Mouse (Mus musculus) adrenal gland, postnatal 4 days (tissue): ENCODE data around the gene Casp14. TPM values are rescaled to one million over a fixed set of nuclear protein-coding genes. Genes with fewer than 3 reads are reported as not detected.

Experiments used
- DNase-seq, 2 experiments: peaks; one replicate each; pipeline ENCODE4 v3.0.0; 2021 to 2022; ENCODE audit warnings: low spot score in 2 of 2, mixed read lengths in 2 of 2
- long read RNA-seq, 2 experiments: library from polyadenylated mRNA; stranded (forward); transcript quantifications; one replicate each; pipeline ENCODE4 v2.0.0; 2021
- total RNA-seq, 2 experiments: library from RNA; stranded (reverse); gene quantifications; 2 replicates each; pipeline ENCODE4 v1.2.3; 2021

The Casp14 gene
- total RNA-seq: not detected
- long read RNA-seq, experiment 1: 0 reads
- long read RNA-seq, experiment 2: 0 reads

DNA sequence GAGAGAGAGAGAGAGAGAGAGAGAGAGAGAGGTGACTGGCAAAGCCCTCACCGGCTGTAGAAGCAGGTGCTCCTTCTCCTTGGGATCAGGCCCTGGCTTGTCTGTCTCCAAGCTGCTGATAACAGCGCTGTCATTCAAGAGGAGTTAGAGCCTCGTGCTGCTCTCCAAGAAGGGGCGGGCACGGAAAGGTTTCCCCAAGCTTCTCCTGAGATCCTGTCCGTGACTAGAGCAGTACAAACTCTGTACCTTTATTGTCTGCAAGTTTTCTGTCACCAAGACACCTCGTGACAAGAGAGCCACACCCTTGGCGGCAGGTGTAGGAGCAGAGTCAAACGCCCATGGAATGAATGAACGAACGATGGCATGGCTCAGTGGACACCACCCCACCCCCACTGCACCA is at the start of gene Casp14:
Gene Casp14, minus strand, starts transcription at position 239 of the 400 bp plus-strand sequence.
- DNase-seq: no peak

DNA sequence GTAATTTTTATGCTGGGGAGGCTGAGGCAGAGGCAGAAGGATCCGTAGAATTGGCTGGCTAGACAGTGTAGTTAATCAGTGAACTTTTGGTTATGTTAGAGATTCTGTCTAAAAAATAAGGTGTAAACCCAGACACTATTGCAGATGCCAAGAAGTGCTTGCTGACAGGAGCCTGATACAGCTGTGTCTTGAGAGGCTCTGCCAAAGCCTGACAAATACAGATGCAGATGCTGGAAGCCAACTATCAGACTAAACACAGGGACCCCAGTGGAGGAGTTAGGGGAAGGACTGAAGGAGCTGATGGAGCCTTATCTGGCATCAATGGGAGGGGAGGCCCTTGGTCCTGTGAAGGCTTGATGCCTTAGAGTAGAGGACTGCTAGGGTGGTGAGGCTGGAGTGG is 47.5 kb upstream of the Casp14 start:
- DNase-seq: no peak

- peak; percentile 30 to 51 for DNase-seq
Observed at GRCm38 (mm10) chr10:78756021-78756420, 37.9 kb upstream of the Casp14 start.

DNA sequence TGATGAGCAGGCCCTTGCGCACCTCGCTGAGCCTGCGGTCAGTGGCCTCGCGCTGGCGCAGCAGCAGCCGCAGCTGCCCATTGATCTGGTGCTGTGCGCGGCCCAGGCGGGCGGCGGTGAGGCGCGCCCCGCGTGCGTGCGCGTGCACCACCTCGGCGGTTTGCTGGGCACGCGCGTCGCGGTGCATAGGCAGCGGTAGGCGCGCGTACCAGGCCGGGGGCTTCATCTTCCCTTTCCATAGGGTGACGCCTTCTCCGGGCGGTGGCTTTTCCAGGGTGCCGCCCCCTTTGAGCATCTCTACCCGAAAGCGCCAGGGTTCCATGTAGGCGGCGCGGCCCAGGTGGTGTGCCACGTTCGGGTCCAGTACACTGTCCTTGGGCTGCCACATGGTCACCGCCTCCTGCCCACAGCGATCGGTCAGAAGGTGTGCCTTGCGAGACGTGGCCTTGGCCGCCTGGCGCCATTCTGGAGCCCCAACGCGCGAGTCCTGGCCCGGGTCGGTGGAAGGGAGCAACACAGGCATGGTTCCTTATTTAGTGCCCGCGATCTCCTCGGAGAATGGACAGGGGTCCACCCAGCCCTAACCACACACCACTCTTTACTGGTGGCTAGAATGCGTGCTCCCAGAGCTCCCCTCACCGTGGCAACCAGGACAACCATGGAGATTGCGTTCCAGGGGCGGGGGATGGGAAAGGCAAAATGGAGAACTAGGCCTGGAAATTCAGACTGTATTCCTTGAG is 34.5 kb upstream of the Casp14 start, which contains the start of gene Ccdc105:
Gene Ccdc105, minus strand, starts transcription at position 614 of the 740 bp plus-strand sequence.
- DNase-seq: peak; percentile 18 to 30

DNA sequence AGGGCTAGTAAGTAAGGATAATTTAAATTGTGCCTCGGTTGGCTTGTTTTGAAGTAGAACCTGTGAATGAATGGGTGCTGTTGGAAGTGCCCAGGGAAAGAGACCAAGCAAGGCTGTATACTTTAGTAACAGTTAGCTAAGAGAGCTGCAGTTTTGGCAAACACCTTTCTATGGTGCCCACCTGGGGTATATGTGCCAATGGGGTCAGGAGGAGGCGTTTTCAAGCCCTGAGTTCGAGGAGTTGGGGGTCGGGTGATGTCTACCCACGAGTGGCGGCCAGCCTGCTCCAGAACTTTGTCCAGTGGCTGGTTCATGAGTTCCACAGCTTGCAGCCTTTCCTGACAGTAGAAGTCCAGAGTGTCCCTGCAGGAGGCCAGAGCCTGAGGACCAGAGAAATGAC is 30.9 kb upstream of the Casp14 start:
- DNase-seq: no peak

- no peak for DNase-seq
Observed at GRCm38 (mm10) chr10:78748161-78748560, 30.1 kb upstream of the Casp14 start.

DNA sequence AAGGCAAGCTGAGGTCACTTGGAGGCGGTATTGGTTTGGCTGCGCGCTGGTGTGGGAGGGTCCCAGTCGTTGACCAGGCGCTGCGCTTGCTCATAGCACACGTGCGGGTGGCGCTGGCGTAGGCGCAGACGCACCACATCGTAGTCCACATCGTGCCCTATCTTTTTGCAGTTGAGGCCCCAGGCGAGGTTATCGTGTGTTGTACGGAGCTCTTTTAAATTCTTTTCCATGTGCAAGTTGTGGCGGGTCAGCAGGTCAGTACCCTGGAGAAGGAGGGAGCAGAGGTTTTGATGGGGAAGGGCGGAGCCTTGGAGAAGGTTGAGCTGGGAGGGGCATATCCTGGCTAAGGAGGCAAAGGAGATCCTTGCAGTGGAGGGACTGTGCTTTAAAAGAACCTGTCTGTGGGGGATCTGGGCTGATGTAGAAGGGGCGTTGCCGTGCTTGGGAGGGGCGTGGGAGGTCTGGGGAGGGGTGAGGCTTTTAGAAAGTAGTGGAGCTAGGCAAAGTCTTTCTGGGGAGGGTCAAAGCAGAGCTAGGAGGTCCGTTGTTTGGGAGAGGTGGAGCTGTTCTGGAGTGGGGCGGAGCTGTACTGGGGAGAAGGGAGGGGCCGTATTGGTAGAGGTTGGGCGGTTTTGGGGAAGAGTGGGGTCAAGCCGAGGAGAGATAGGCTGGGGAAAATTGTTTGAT is 29.1 kb upstream of the Casp14 start:
- no peak for DNase-seq

DNA sequence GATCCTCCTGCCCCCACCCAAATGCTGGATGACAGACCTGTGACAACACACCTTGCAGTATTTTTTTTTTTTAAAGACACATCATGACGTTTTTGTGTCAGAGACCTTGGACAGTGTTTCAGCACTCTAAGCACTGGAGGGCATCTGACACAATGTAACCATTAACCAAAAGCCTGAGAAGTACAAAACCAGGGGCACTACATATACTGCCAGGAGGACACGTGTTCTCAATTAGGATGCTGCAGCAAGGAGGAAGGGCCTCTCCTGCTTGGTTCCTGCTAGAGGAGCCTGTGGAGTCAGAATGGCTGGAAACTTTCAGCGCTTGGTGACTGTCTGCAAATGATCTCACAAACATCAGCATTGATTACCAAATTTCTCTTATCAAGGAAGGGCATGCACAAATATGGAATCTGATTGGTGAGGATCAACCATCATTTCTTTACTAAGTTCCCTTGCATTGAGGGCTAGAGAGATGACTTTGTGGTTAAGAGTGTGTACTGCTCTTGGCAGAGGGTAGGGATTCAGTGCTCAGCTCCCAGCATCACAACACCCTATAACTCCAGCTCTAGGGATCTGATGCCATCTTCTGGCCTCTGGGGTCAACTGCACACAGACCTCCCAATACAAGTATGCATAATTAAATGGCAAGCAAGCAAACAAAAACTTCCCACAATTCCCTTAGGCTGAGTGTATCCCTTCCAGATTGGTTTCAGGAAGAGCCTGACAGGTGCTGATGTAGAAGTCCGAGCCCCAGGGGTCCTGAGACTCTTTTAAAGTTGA is 27.5 kb upstream of the Casp14 start:
- DNase-seq: no peak

DNA sequence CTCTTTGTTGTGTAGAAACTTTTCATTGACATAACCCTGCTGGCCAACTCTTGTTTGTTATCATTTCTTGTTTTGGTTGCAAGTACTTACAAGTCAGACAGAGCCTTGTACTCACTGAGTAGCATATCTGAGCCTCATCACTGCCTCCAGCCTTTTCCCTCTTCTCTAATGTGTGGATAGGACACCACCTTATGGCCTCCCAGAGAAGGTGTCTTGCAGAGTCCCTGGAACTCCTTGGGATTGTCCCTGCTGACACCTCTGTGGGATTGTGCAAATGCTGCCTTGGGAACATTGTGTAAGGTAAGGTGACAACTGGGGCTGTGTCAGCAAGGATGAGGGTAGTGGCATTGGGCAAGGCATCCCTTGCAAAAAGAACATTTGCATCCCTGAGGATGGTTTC is 25.6 kb upstream of the Casp14 start:
- no peak for DNase-seq

DNA sequence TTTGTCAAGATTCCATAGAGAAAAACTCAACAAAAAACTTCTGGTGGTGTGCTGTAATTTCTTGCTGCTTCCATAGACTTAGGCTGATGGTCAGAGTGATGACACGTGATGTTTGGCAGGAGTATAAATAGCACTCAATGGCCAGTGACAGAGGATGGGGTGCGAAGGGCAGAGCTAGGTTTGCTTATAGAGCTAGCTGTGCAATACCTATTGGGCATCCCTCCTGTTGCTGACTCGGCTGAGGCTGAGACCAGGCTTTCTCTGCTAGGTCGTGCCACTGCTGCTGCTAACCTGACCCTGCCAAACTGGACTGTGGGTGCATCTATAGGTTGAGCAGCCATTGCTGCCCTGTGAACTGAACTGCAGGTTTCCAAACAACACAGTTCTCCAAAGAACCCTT is 21.7 kb upstream of the Casp14 start:
- no peak for DNase-seq

GRCm38 (mm10) chr10:78727876-78728275 is 9.8 kb upstream of the Casp14 start:
- no peak for DNase-seq

DNA sequence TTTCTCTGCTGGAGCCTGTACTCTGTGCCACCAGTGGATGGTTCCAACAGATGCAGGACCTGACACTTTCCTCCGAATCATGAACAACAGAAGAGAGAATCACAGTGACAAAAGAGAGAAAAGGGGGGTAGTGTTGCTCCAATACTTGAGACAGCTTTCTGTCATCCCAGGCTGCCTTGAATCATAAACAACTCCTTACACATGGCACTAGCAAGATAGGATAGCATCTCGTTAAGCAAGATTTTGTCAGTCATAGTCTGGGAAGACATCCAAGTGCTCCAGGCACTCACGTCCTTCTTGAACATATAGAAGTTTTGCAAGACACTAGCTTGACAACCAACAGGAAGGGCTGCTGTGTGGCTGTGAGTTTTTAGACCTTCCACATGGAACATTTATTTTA is 8.9 kb upstream of the Casp14 start:
- DNase-seq: no peak

- no peak for DNase-seq
Observed at GRCm38 (mm10) chr10:78723416-78723815, 5.3 kb upstream of the Casp14 start.

- no peak for DNase-seq
Observed at GRCm38 (mm10) chr10:78722654-78723053, 4.6 kb upstream of the Casp14 start.

DNA sequence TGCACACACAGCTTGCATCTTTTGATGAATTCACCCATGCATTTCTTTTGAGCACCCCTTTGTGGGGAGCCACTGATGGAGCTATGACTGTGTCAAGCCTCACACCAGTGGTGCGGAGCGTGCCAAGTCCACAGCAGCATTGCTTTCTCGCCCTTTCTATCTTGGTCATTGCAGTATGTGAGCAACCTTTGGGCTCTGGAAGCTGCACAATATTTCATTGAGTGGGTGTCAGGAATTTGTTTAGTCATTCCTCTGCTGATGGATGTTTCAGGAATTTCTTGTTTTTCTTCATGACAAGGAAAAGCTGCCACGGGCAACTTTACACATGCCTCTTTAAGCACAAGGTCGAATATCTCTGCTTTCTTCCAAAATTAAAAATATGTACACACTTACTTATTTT is 3.9 kb upstream of the Casp14 start:
- DNase-seq: no peak

- DNase-seq: no peak
Observed at GRCm38 (mm10) chr10:78716231-78716630, 1.9 kb downstream of the Casp14 start.

- DNase-seq: no peak
Observed at GRCm38 (mm10) chr10:78715156-78715555, 2.9 kb downstream of the Casp14 start.

- no peak for DNase-seq
Observed at GRCm38 (mm10) chr10:78714129-78714528, 4.0 kb downstream of the Casp14 start.

- DNase-seq: no peak
Observed at GRCm38 (mm10) chr10:78710706-78711105, 7.4 kb downstream of the Casp14 start.

DNA sequence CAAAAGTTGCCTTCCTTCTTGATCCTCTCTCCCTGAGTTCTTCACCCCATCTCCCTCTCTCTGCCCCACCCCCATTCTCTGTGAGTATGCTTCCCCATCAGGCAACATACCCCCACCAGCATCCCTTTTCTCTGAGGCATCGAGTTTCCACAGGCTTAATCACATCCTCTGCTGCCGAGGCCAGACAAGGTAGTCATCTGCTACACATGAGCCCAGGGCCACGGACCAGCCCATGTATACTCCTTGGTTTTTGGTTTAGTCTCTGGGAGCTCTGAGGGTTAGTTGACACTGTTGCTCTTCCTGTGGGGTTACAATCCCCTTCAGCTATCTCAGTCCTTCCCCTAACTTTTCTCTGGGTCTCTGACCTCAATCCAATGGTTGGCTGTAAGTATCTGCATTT is 17.2 kb downstream of the Casp14 start:
- DNase-seq: no peak

DNA sequence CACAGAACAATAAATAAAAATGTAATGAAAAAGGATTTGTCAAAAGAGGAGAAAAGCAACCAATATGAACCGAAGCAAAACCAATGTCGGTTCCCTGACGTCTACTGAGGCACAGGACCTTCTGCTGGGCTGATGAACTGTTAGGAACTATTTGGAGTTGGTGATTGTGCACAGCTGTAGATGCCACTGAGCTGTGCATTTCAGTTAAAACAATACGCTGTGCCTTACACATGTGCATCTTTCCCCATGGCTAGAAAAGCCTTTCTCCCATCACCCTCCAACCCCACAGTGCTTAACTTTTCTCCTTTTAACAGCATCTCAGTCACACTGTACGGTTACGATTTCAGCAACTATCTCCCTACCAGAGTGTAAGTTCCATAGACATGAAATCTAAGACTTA is 28.1 kb downstream of the Casp14 start:
- DNase-seq: no peak
